Mouse (Mus musculus) small intestine, adult 2 months (tissue): Measurements from ENCODE around the gene Lrsam1. TPM values are rescaled to one million over a fixed set of nuclear protein-coding genes. Genes with fewer than 3 reads are reported as not detected.

ENCODE experiments used
- polyA plus RNA-seq: library from polyadenylated mRNA; depleted of rRNA; stranded (reverse); fragments of >200 nt; gene quantifications from 2 replicates; pipeline ENCODE4 v1.2.3, GENCODE M21; 2012; rRNA removed

Gene Lrsam1
- polyA plus RNA-seq, 1 experiment, result 12.0 TPM

Other genes starting within 250 kb of the Lrsam1 start
- 41.9 and 89.9 TPM in 2 replicates for gene Cdk9, start 248.5 kb downstream of the Lrsam1 start, polyA plus RNA-seq
- 10.9 and 25.3 TPM in 2 replicates for gene Sh2d3c, start 240.6 kb downstream of the Lrsam1 start, polyA plus RNA-seq
- not detected in 2 replicates for gene 6330409D20Rik, start 220.6 kb downstream of the Lrsam1 start, polyA plus RNA-seq
- 86.2 and 133 TPM in 2 replicates for gene Tor2a, start 204.4 kb downstream of the Lrsam1 start, polyA plus RNA-seq
- 1.0 and 2.3 TPM in 2 replicates for gene Ttc16, start 186.0 kb downstream of the Lrsam1 start, polyA plus RNA-seq
- gene Ptrh1, start 185.8 kb downstream of the Lrsam1 start, polyA plus RNA-seq, result 28.4 and 65.8 TPM in 2 replicates
- gene Cfap157, start 177.2 kb downstream of the Lrsam1 start, polyA plus RNA-seq, result 0.06 TPM in 1 of 2 replicates, not detected in the other
- 3.6 and 7.0 TPM in 2 replicates for gene Stxbp1, start 114.4 kb downstream of the Lrsam1 start, polyA plus RNA-seq
- gene Fam129b, start 85.5 kb downstream of the Lrsam1 start, polyA plus RNA-seq, result 19.4 and 27.2 TPM in 2 replicates
- gene Rpl12, start 55 bp downstream of the Lrsam1 start, polyA plus RNA-seq, result 80.3 and 161 TPM in 2 replicates
- gene Slc2a8, start 20.5 kb upstream of the Lrsam1 start, polyA plus RNA-seq, result 16.6 and 46.7 TPM in 2 replicates
- gene Garnl3, start 170.0 kb upstream of the Lrsam1 start, polyA plus RNA-seq, result 1.3 and 2.0 TPM in 2 replicates